Mouse (Mus musculus): ENCODE measurements around the gene Bmpr1b. TPM values are rescaled to one million over a fixed set of nuclear protein-coding genes. Genes with fewer than 3 reads are reported as not detected.

Bmpr1b gene
- polyA plus RNA-seq, 1 experiment from 2014 or later: 12.2 TPM

DNA sequence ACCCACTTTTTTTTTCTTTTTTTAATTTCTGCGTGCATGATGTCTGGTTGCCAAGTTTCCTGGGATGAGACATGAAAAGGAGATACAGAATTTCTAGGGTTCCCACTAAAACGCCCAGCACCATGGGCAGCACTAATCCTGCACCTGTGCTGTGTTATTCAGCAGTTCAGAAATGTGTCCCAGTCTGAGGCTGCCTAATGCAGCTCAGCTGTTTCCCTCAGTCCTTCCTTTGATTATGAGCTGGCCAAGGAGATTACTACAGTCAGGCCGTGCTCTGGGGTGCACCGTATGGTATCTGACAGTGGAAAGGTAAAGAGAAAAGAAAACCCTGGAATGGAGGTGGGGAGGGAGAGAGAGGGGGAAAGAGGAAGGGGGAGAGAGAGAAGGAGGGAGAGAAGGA, 278.6 kb downstream of the Bmpr1b start:
- H3K4me2 ChIP-seq (replicated peaks): no peak overlapping the region
- WGBS: 54% methylated on average over 4 of the region's 4 CpGs
- peaks cover 4% of the 10 kb centered on the region; the same call in 1 of the 2 replicates for H3K4me1 ChIP-seq
- no peak overlapping the region for H3K4me3 ChIP-seq
- no peaks in the 10 kb centered on the region for H3K9me3 ChIP-seq (replicated peaks)
- no peak for ATAC-seq (ENCODE audit: low FRiP score)
- no peak overlapping the region for H3K27ac ChIP-seq
- H3K36me3 ChIP-seq: no peaks in the 10 kb centered on the region
- H3K27me3 ChIP-seq: no peaks in the 10 kb centered on the region
- H3K9ac ChIP-seq: no peak overlapping the region

DNA sequence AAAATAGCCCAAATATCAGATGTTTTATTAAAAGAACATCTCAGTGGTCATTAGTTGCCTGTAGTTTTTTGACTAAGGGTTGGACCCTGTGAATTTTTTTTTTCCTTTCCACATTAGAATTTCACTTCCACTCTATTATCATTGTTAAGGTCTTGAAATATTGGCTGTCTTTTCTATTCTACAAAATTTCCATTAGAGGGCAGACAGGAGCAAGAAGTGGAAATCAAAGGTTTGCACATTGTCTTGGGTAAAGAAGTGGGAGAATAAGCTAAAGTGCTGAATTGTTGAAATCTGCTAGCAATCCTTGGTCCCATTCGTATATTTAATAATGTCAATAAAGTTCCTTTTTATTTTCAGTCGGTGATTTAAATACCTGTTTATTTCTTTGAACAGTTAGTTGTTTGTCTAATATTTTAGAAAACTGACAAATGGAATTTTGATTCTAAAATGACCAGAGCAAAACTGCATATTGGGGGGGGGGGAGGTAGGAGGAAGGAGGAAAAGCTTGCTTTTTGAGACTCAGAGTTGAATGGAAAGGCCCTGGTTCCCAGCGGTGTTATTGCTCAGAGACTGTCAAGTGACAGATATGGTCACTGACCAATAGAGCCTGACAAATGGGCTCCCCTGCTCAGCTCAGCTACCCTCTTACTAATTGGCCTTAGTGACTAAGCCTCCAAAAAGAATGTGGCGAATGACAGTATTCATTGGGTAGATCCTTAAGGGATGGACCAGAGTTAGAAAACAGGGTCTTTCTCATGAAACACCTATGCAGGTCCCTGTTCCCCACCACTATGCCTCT, 281.6 kb downstream of the Bmpr1b start:
- no peak for ATAC-seq (ENCODE audit: low FRiP score)
- no peak overlapping the region for H3K27ac ChIP-seq
- WGBS: 42% methylated on average over 4 of the region's 4 CpGs
- H3K4me1 ChIP-seq: peaks cover 4% of the 10 kb centered on the region; the same call in 1 of the 2 replicates
- H3K9ac ChIP-seq: no peak overlapping the region
- H3K27me3 ChIP-seq: no peaks in the 10 kb centered on the region
- no peak overlapping the region for H3K4me2 ChIP-seq (replicated peaks)
- no peak overlapping the region for H3K4me3 ChIP-seq
- no peaks in the 10 kb centered on the region for H3K9me3 ChIP-seq (replicated peaks)
- no peaks in the 10 kb centered on the region for H3K36me3 ChIP-seq

DNA sequence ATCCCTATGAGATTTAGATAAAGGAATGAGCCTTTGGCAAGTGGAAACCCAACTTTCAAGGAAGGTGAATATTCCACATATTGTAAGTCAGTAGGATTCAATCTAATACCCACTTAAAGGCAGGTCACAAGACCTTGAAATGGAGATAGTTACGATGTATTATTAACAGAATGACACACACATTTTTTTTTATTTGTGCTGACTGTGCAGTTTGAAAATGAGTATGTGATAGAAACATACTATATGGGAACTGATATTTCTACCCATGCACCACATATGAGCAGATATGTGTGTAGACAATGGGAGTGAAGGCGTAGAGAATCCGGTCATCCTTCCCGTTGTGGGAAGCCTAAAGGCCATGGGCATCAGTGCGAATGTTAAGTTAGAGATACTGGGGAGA, 285.0 kb downstream of the Bmpr1b start:
- no peak overlapping the region for H3K9ac ChIP-seq
- no peak overlapping the region for H3K27ac ChIP-seq
- H3K9me3 ChIP-seq (replicated peaks): no peaks in the 10 kb centered on the region
- no peaks in the 10 kb centered on the region for H3K27me3 ChIP-seq
- no peak for ATAC-seq (ENCODE audit: low FRiP score)
- no peak overlapping the region for H3K4me3 ChIP-seq
- H3K4me2 ChIP-seq (replicated peaks): no peak overlapping the region
- peaks cover 4% of the 10 kb centered on the region; the same call in 1 of the 2 replicates for H3K4me1 ChIP-seq
- H3K36me3 ChIP-seq: no peaks in the 10 kb centered on the region
- 95% methylated on average over 5 of the region's 5 CpGs for WGBS

DNA sequence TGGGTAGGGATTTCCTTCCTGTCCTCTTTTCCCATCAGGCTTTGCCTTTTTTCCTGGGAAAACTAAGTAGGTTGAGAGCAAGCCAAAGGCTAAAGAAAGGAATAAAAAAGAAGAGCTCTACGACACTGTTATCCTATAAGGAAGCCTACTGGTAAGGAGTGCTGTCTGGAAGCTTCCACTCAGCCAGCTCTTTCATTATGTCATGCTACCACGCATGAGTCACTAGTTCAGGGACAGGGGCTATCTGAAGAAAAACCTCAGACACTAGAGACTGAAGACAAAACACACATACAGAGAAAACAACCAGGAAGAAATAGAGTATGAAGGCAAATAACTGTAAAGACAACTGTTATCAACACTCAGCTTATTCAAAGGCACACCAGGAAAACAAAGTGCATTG, 286.7 kb downstream of the Bmpr1b start:
- Histone ChIP-seq H3K4me1 (no peaks in the 10 kb centered on the region), H3K4me2 (replicated peaks) (no peak overlapping the region), H3K27me3 (no peaks in the 10 kb centered on the region), H3K27ac (no peak overlapping the region), H3K4me3 (no peak overlapping the region), H3K36me3 (no peaks in the 10 kb centered on the region), H3K9me3 (replicated peaks) (no peaks in the 10 kb centered on the region), H3K9ac (no peak overlapping the region)
- ATAC-seq (ENCODE audit: low FRiP score): no peak
- 85% methylated on average over 2 of the region's 2 CpGs for WGBS

DNA sequence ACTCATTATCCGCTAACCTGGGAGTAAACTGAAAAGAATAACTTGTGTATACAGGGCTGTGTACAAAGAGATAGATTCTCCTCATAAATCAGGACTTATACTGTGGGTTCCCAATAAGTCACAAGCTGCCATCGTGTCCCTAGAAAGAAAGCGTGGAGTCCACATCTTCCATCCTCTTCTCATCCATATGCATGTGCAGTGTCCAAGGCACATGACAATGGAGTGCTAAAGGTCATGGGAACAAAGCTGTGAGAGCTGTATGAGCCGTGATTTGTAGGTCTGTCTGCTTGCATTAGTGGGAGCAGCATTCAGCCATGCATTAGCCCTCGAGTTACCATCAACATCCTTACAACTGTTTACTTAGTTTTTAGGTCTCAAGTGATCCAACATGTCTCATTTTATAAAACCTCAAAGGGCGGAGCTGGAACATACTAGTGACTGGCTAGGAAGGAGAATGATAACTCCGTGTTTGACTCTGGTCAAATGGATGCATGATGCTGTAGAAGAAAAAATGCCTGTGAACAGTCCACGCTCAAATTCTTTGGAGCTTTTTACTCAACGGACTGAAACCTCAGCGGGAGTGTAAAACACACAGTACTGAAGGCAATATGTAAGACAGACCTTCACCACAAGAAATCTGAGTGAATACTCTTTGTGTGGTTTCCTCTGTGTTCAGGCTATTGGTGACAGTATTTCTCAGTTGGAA, 296.7 kb downstream of the Bmpr1b start:
- Histone ChIP-seq H3K4me1 (no peaks in the 10 kb centered on the region), H3K27ac (no peak overlapping the region), H3K4me2 (replicated peaks) (no peak overlapping the region), H3K4me3 (no peak overlapping the region), H3K27me3 (no peaks in the 10 kb centered on the region), H3K9ac (no peak overlapping the region), H3K36me3 (no peaks in the 10 kb centered on the region; the same call in 1 of the 2 replicates), H3K9me3 (replicated peaks) (no peaks in the 10 kb centered on the region)
- WGBS: 59% methylated on average over 10 of the region's 10 CpGs
- ATAC-seq (ENCODE audit: low FRiP score): no peak

DNA sequence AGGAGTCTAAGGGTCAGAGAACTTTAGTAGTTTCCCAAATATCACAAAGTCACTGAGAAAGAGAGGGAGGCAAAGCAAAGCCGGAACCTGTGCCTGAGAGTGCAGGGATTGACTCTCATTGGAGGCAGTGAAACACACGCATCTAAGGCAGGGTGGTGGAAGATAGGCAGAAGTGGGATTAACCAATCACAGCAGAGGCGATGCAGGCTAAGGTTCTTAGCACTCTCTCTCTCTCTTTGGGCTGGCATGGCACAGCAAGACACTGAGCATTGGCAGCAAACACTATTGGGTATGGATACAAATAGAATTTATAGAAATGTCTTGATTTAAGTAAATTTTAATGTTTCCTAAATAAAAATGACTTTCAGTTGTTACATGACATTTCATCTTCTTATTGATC, 297.4 kb downstream of the Bmpr1b start:
- H3K36me3 ChIP-seq: no peaks in the 10 kb centered on the region; the same call in 1 of the 2 replicates
- no peak overlapping the region for H3K9ac ChIP-seq
- H3K4me1 ChIP-seq: no peaks in the 10 kb centered on the region
- ATAC-seq (ENCODE audit: low FRiP score): no peak
- no peaks in the 10 kb centered on the region for H3K27me3 ChIP-seq
- H3K4me3 ChIP-seq: no peak overlapping the region
- H3K4me2 ChIP-seq (replicated peaks): no peak overlapping the region
- no peak overlapping the region for H3K27ac ChIP-seq
- no peaks in the 10 kb centered on the region for H3K9me3 ChIP-seq (replicated peaks)
- WGBS: 70% methylated on average over 3 of the region's 3 CpGs

GRCm38 (mm10) chr3:141862816-141863461, 306.3 kb downstream of the Bmpr1b start:
- Histone ChIP-seq H3K27me3 (no peaks in the 10 kb centered on the region), H3K4me3 (no peak overlapping the region), H3K27ac (no peak overlapping the region), H3K4me1 (no peaks in the 10 kb centered on the region), H3K36me3 (no peaks in the 10 kb centered on the region), H3K4me2 (replicated peaks) (peak overlapping the region; percentile 32; the same call in 1 of the 2 replicates), H3K9ac (no peak overlapping the region), H3K9me3 (replicated peaks) (no peaks in the 10 kb centered on the region)
- peak; percentile 90 for ATAC-seq (ENCODE audit: low FRiP score)
- 27% methylated on average over 13 of the region's 13 CpGs for WGBS

GRCm38 (mm10) chr3:141857123-141857522, 312.1 kb downstream of the Bmpr1b start:
- WGBS: 87% methylated on average over 8 of the region's 8 CpGs
- H3K27me3 ChIP-seq: no peaks in the 10 kb centered on the region
- H3K4me3 ChIP-seq: no peak overlapping the region
- no peaks in the 10 kb centered on the region for H3K4me1 ChIP-seq
- no peaks in the 10 kb centered on the region for H3K9me3 ChIP-seq (replicated peaks)
- H3K4me2 ChIP-seq (replicated peaks): no peak overlapping the region
- no peak overlapping the region for H3K27ac ChIP-seq
- no peak for ATAC-seq (ENCODE audit: low FRiP score)
- H3K9ac ChIP-seq: no peak overlapping the region
- H3K36me3 ChIP-seq: 0 out of 2 replicates have a peak, but pooled peaks cover 8% of the 10 kb centered on the region

GRCm38 (mm10) chr3:141854339-141854738, 314.9 kb downstream of the Bmpr1b start:
- no peaks in the 10 kb centered on the region for H3K27me3 ChIP-seq
- H3K4me2 ChIP-seq (replicated peaks): no peak overlapping the region
- no peak for ATAC-seq (ENCODE audit: low FRiP score)
- no peaks in the 10 kb centered on the region for H3K9me3 ChIP-seq (replicated peaks)
- no peak overlapping the region for H3K4me3 ChIP-seq
- H3K27ac ChIP-seq: no peak overlapping the region
- 0 out of 2 replicates have a peak, but pooled peaks cover 8% of the 10 kb centered on the region for H3K36me3 ChIP-seq
- 86% methylated on average over 4 of the region's 4 CpGs for WGBS
- no peak overlapping the region for H3K9ac ChIP-seq
- no peaks in the 10 kb centered on the region for H3K4me1 ChIP-seq

DNA sequence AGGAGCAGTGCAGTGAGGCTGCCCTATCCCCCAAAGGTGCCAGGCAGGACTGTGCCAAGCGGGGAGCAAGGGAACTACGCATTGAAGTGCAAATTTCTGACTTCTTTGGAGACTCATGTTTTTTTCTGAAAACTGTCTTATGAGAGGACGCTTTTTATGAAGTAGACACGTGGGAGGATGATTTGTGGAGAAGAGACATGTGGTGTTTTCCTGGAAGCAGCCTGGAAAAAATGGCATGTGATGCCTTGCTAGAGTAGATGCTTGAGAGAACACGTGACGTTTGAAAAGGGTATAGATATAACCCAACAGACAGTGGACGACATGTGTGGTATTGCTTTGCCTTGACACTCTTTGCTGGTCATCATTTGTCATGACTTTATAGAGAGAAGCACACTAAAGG, 319.1 kb downstream of the Bmpr1b start:
- Histone ChIP-seq H3K9ac (no peak overlapping the region), H3K4me1 (no peaks in the 10 kb centered on the region), H3K4me2 (replicated peaks) (no peak overlapping the region), H3K27me3 (no peaks in the 10 kb centered on the region), H3K4me3 (no peak overlapping the region), H3K27ac (no peak overlapping the region), H3K9me3 (replicated peaks) (no peaks in the 10 kb centered on the region), H3K36me3 (0 out of 2 replicates have a peak, but pooled peaks cover 2% of the 10 kb centered on the region)
- WGBS: 73% methylated on average over 7 of the region's 7 CpGs
- no peak for ATAC-seq (ENCODE audit: low FRiP score)

GRCm38 (mm10) chr3:141849206-141849605, 320.0 kb downstream of the Bmpr1b start:
- no peaks in the 10 kb centered on the region for H3K36me3 ChIP-seq
- H3K9me3 ChIP-seq (replicated peaks): no peaks in the 10 kb centered on the region
- no peaks in the 10 kb centered on the region for H3K4me1 ChIP-seq
- ATAC-seq (ENCODE audit: low FRiP score): no peak
- H3K4me2 ChIP-seq (replicated peaks): no peak overlapping the region
- 30% methylated on average over 1 of the region's 1 CpGs for WGBS
- H3K27ac ChIP-seq: no peak overlapping the region
- H3K27me3 ChIP-seq: no peaks in the 10 kb centered on the region
- H3K9ac ChIP-seq: no peak overlapping the region
- no peak overlapping the region for H3K4me3 ChIP-seq

DNA sequence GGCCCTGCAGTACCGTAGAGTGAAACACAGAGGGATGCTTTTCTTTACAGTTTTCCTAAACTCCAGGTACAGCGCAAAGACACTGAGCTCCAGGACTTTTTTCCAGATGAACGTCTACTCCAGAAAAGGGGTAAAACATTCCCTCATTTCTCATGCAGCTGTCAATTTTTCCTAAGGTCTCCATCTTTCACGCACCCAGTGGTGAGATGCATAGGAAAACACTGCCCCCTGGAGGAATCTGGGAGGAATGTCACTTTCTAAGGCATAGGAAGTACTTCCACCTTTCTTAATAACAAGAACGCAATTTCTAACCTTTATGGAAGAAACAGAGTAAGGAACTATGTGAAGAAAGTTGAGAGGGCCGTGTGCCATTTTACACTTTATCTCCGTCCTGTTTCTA, 330.4 kb downstream of the Bmpr1b start:
- no peaks in the 10 kb centered on the region for H3K4me1 ChIP-seq
- H3K9ac ChIP-seq: no peak overlapping the region
- no peak overlapping the region for H3K27ac ChIP-seq
- H3K36me3 ChIP-seq: no peaks in the 10 kb centered on the region; the same call in 1 of the 2 replicates
- 46% methylated on average over 7 of the region's 7 CpGs for WGBS
- no peak overlapping the region for H3K4me3 ChIP-seq
- no peak for ATAC-seq (ENCODE audit: low FRiP score)
- no peaks in the 10 kb centered on the region for H3K27me3 ChIP-seq
- no peaks in the 10 kb centered on the region for H3K9me3 ChIP-seq (replicated peaks)
- no peak overlapping the region for H3K4me2 ChIP-seq (replicated peaks)

Data from hindbrain, embryonic 12.5 days (tissue).